ENCODE assay signal across 10 mouse cellular contexts in the genomic region with DNA sequence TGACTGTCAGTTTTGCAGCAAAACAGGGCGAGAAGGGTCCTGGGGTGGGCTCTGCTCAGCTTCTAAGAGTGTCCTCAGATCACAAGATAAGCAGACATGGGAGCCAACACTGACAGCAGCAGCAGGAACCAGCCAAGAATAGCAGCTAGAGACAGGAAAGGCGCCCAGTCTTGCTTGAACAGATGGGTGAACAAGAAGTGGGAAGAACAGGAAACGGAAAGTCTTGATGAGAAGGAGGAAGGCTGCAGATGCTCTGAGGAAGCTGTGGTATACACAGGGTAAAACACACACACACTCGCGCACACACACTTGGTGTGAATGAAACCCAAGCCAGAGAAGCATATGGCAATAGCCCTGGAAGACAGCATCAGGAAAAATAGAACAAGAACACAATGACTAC.
DNase-seq lines count a peak whose midpoint lies in the region; ATAC-seq and TF ChIP-seq lines count a peak whose summit lies in the region.
"Had no signal": no experiment of that assay in that cellular context is flagged by ENCODE, and none has a peak within 500 bp of the region (broad histone marks: within the 10 kb centered on the region; RNA-seq: fewer than 3 reads in every experiment).

No protein-coding gene starts in this region.

- WGBS in kidney, postnatal 0 days = 68% methylated on average over 5 of the region's 5 CpGs
- 57% methylated on average over 5 of the region's 5 CpGs for WGBS in forebrain, embryonic 16.5 days
- 73% methylated on average over 5 of the region's 5 CpGs for WGBS in intestine, embryonic 15.5 days
- WGBS in midbrain, embryonic 13.5 days = 87% methylated on average over 5 of the region's 5 CpGs

- no peaks in the 10 kb centered on the region for H3K36me3 ChIP-seq in kidney, postnatal 0 days (ENCODE audit: insufficient read depth, low read length)
- H3K36me3 ChIP-seq in forebrain, embryonic 16.5 days (ENCODE audit: control insufficient read depth, insufficient read depth) = no peaks in the 10 kb centered on the region
- no peaks in the 10 kb centered on the region for H3K36me3 ChIP-seq in intestine, embryonic 15.5 days
- no peaks in the 10 kb centered on the region for H3K36me3 ChIP-seq in midbrain, embryonic 13.5 days
- H3K36me3 ChIP-seq: hindbrain, embryonic 15.5 days; neural tube, embryonic 12.5 days had no signal

- no peak for TF ChIP-seq CTCF in kidney, postnatal 0 days (IDR thresholded peaks at IDR 0.05; ENCODE audit: low read depth)

- H3K4me3 ChIP-seq in kidney, postnatal 0 days (replicated peaks; ENCODE audit: low read depth, low read length) = no peak overlapping the region
- H3K4me3 ChIP-seq in forebrain, embryonic 16.5 days (replicated peaks; ENCODE audit: low read length) = no peak overlapping the region
- no peak overlapping the region for H3K4me3 ChIP-seq in intestine, embryonic 15.5 days (replicated peaks)
- H3K4me3 ChIP-seq in midbrain, embryonic 13.5 days (replicated peaks) = no peak overlapping the region
- H3K4me3 ChIP-seq: hindbrain, embryonic 15.5 days; neural tube, embryonic 12.5 days had no signal

- no peaks in the 10 kb centered on the region for H3K27me3 ChIP-seq in kidney, postnatal 0 days (ENCODE audit: insufficient read depth, low read length)
- H3K27me3 ChIP-seq in forebrain, embryonic 16.5 days (replicated peaks; ENCODE audit: control insufficient read depth, insufficient read depth, low read length) = no peaks in the 10 kb centered on the region
- H3K27me3 ChIP-seq in intestine, embryonic 15.5 days (replicated peaks) = no peaks in the 10 kb centered on the region
- H3K27me3 ChIP-seq in midbrain, embryonic 13.5 days = no peaks in the 10 kb centered on the region
- H3K27me3 ChIP-seq: hindbrain, embryonic 15.5 days; neural tube, embryonic 12.5 days had no signal

- no peaks in the 10 kb centered on the region for H3K4me1 ChIP-seq in kidney, postnatal 0 days (replicated peaks; ENCODE audit: insufficient read depth, low read length)
- peaks cover 15% of the 10 kb centered on the region for H3K4me1 ChIP-seq in forebrain, embryonic 16.5 days (replicated peaks; ENCODE audit: control insufficient read depth, insufficient read depth, low read length)
- H3K4me1 ChIP-seq in intestine, embryonic 15.5 days (replicated peaks) = no peaks in the 10 kb centered on the region
- H3K4me1 ChIP-seq in midbrain, embryonic 13.5 days (replicated peaks) = peaks cover 10% of the 10 kb centered on the region; the same call in 1 of the 2 replicates
- H3K4me1 ChIP-seq: hindbrain, embryonic 15.5 days; neural tube, embryonic 12.5 days had no signal

- no peaks in the 10 kb centered on the region for H3K9me3 ChIP-seq in kidney, postnatal 0 days (replicated peaks; ENCODE audit: low read length)
- no peaks in the 10 kb centered on the region for H3K9me3 ChIP-seq in forebrain, embryonic 16.5 days (ENCODE audit: control insufficient read depth, low read length)
- no peaks in the 10 kb centered on the region for H3K9me3 ChIP-seq in intestine, embryonic 15.5 days
- H3K9me3 ChIP-seq in midbrain, embryonic 13.5 days = no peaks in the 10 kb centered on the region
- H3K9me3 ChIP-seq: hindbrain, embryonic 15.5 days; neural tube, embryonic 12.5 days had no signal

- peak; percentile 22 for DNase-seq in kidney, postnatal 0 days (ENCODE audit: low spot score)
- no peak for DNase-seq in kidney, adult 18-20 months
- peak; percentile 84 to 88 for DNase-seq in left cerebral cortex, adult 9 months (ENCODE audit: low spot score in 2 of 2)
- DNase-seq in telencephalon, adult 2 months (ENCODE audit: low read depth, low spot score) = peak; percentile 95

- H3K4me2 ChIP-seq in kidney, postnatal 0 days (ENCODE audit: low read length) = no peak overlapping the region
- H3K4me2 ChIP-seq in forebrain, embryonic 16.5 days (ENCODE audit: low read length) = no peak overlapping the region
- H3K4me2 ChIP-seq in intestine, embryonic 15.5 days (replicated peaks) = no peak overlapping the region
- no peak overlapping the region for H3K4me2 ChIP-seq in midbrain, embryonic 13.5 days (replicated peaks)
- H3K4me2 ChIP-seq: hindbrain, embryonic 15.5 days; neural tube, embryonic 12.5 days had no signal

- no peak overlapping the region for H3K9ac ChIP-seq in kidney, postnatal 0 days (ENCODE audit: low read depth, low read length)
- H3K9ac ChIP-seq in forebrain, embryonic 16.5 days (replicated peaks; ENCODE audit: low read depth, low read length) = no peak overlapping the region
- no peak overlapping the region for H3K9ac ChIP-seq in intestine, embryonic 15.5 days
- H3K9ac ChIP-seq in midbrain, embryonic 13.5 days (replicated peaks) = no peak overlapping the region
- H3K9ac ChIP-seq: hindbrain, embryonic 15.5 days; neural tube, embryonic 12.5 days had no signal

- no peak overlapping the region for H3K27ac ChIP-seq in kidney, postnatal 0 days
- peak overlapping the region; percentile 70 for H3K27ac ChIP-seq in forebrain, embryonic 16.5 days (ENCODE audit: low read length)
- H3K27ac ChIP-seq in intestine, embryonic 15.5 days = no peak overlapping the region
- no peak overlapping the region for H3K27ac ChIP-seq in midbrain, embryonic 13.5 days
- H3K27ac ChIP-seq: hindbrain, embryonic 15.5 days; neural tube, embryonic 12.5 days had no signal

- no peak for ATAC-seq in kidney, postnatal 0 days (replicated peaks; ENCODE audit: low FRiP score, low read depth)
- ATAC-seq in forebrain, embryonic 16.5 days = peak; percentile 92
- no peak for ATAC-seq in intestine, embryonic 15.5 days
- ATAC-seq in midbrain, embryonic 13.5 days = no peak
- ATAC-seq in erythroid progenitor cell, adult 5-6 weeks (replicated peaks; ENCODE audit: low FRiP score, poor library complexity, severe bottlenecking) = no peak
